Mouse (Mus musculus): ENCODE results near the gene Sh2d1b2.

DNA sequence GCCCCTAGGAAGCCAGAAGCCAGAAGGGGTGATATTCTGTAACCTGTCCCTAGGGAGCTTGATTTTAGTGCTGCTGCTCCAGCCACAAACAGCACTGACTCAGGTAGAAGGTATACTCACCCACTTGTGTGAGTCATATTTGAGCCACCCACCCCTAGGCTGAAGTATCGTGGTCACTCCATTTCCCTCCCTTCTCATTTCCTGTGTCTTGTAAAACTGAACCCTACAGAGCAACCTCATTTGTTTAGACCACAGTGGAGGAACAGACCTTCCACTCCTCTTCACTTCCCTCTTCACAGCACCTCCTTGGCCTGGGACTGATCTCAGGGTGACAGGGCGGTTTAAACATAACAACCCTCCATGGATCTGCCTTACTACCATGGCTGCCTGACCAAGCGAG lies 44.5 kb downstream of the Sh2d1b2 start, which contains the start of gene Sh2d1b1:
- TF ChIP-seq CTCF (IDR thresholded peaks at IDR 0.05; ENCODE audit: control insufficient read depth, insufficient read depth, insufficient replicate concordance, low read depth, low read length) (no peak), POLR2A (IDR thresholded peaks at IDR 0.05; ENCODE audit: control insufficient read depth, low read depth, low read length) (no peak)
